Mouse (Mus musculus): ENCODE data around the gene Uggt2.

DNA sequence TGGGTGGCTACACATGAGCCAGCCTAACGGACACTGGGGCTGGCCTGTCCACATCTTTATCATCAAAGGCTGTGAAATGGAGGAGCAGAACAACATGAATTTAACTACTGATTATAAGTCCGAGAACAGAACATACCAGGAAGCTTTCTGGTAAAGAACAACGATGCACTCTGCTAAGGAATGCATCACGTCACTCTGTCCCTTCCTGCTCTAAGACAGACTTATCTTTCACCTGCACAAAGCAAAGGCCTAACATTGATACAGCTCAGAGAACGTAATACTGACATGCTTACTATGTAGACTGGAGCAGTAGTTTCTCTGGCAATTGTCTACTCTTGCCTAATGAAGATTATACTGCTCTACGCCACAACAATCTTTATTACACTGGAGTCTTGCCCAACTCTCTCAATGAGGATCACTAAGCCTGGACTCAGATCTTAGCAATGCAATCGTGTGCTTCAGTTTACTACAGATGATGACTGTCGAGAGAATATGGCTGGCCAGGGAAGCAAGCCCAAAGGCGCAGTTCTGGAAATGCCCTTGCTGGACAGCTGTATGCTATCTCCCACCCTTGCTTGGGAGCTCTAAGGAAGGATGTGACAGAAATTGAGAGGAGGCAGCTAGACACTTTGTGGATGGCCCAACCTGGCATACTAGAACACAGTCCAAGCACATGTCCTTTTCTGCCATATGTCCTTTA, 103.9 kb downstream of the Uggt2 start:
- TF ChIP-seq MYOG (IDR thresholded peaks at IDR 0.05; ENCODE audit: control insufficient read depth, extremely low read depth, insufficient read length) (no peak), CTCF (IDR thresholded peaks at IDR 0.05; ENCODE audit: control insufficient read depth, insufficient read depth, insufficient read length) (no peak), MAX (IDR thresholded peaks at IDR 0.05) (no peak), MYOD1 (IDR thresholded peaks at IDR 0.05; ENCODE audit: control insufficient read depth, insufficient read length, low read depth) (no peak), USF1 (IDR thresholded peaks at IDR 0.05; ENCODE audit: low read depth) (no peak), FOSL1 (IDR thresholded peaks at IDR 0.05; ENCODE audit: insufficient read depth, low read length, poor library complexity, severe bottlenecking) (no peak)
